Mouse (Mus musculus): Measurements from ENCODE around the gene Arsb. TPM values are rescaled to one million over a fixed set of nuclear protein-coding genes. Genes with fewer than 3 reads are reported as not detected.

Arsb gene
- 10 to 100 TPM; 83.4 to 88.0 TPM for total RNA-seq (2021)

DNA sequence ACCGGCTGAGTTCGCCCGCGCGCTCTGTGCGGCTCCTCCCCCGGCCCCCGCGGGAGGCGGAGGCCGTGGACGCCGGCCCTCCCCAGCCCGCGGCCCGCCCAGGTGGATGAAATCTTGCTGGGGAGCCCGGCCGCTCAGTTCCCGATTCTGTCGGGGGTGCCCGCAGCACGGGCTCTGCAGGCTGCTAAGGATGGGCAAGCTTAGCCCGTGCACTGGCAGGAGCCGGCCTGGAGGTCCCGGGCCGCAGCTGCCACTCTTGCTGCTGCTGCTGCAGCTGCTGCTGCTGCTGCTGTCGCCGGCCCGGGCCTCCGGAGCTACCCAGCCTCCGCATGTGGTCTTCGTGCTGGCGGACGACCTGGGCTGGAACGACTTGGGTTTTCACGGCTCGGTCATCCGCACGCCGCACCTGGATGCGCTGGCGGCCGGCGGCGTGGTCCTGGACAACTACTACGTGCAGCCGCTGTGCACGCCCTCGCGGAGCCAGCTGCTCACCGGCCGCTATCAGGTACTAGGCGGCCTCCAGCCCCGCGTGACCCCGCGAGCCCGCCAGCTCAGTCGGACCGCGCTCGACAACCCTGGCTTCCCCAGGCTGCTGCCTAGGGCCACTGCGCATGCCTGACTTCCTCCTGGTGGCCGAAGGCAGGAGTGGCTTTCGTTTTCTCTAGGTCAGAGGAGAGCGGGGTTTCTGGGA is at the start of gene Arsb:
TSS of gene Arsb (plus strand) at position 43 of the 691 bp plus-strand sequence.
- DNase-seq = peak; percentile 78 to 80

DNA sequence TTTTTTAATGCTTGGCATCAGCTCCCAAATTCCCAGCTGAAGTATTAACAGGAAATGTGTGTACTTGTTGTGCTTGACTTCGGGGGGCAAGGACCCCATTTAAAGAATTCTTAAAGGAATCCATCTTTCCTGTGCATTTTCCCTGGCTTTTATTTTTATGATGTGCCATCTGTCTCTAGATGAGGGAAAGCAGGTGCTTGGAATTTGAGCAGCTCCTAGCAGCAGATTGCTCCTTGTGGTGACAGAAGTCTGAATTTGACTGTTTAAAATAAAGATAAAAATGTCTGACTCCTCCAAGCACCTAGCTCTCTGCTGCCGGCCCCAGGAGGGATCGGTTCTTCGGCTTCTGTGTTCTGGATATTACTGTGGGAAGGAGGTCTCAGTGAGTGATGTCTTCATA is 49.5 kb upstream of the Arsb start:
- DNase-seq = peak; percentile 15 to 18

DNA sequence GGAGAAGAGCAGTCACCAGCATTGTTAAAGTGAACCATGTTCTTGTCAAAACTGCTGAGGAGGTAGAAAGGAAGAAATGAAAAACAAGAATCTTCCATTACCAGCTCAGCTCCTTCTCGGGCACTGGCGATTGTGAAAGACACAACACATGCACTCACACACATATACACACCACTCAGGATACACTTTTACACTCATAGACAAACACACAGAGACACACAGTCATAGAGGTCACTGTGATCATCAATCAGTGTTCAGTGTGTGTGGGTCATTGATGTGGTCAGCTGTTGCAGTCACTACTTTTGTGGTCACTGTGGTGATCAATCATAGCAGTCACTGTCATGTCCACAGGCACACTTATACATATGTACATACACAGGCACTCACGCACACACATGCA is 48.0 kb upstream of the Arsb start:
- no peak for DNase-seq

DNA sequence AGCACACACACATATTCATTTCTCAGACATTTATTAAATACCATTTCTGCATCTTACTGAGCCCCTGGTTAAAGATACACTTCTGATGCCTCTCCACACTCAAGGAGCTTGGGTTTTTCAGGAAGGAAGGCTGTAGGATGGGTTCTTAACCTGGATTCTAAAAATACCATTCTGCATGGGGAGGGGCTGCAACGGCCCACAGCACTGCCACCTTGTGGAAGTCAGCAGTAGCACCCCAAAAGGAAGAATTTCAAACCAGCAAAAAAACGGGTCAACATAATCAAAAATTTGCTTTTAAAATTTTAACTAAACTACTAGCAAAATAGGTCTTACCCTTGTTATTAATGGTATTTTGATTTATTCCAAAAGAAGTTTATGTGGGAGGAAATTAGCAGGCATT is 47.2 kb upstream of the Arsb start:
- DNase-seq = no peak

DNA sequence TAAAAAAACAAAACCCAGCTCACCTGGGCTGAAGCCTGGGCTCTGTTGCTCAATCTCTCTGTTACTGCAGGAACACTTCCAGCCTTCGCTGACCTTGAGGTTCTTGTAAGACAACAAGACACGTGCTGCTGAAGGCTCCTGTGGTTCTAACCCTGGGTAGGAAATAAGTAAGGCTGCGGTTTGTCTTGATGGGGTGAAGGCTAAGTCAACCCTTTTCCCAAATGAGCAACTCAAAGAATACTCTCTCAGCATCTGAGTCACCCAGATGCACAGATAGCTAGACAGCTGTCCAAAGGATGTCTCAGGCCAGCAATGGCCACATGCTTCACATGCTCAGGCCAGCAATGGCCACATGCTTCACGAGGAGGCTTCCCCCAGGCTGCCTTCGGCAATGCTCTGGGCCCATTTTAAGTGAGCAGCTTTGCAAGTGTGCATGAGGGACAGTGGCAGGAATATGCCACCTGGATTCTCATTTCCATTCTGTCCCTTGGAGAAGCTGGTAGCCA is 36.2 kb upstream of the Arsb start:
- DNase-seq = no peak

DNA sequence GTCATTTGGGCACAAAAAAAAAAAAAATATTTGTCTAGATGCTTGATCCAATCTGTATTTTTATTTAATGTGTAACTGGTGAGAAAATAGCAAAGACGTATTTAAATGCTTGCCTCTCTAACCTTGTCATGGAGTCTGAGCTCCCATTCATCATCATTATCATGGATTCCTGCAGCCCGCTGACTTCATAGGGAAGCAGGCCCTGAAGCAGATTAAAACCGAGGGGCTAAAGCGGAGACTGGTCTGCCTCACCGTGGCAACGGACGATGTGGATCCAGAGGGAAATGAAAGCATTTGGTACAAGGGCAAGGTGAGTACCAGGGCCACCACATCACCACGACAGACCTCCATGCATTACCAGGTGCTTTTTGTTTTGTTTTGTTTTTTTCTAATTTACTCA is 27.3 kb upstream of the Arsb start:
- no peak for DNase-seq

DNA sequence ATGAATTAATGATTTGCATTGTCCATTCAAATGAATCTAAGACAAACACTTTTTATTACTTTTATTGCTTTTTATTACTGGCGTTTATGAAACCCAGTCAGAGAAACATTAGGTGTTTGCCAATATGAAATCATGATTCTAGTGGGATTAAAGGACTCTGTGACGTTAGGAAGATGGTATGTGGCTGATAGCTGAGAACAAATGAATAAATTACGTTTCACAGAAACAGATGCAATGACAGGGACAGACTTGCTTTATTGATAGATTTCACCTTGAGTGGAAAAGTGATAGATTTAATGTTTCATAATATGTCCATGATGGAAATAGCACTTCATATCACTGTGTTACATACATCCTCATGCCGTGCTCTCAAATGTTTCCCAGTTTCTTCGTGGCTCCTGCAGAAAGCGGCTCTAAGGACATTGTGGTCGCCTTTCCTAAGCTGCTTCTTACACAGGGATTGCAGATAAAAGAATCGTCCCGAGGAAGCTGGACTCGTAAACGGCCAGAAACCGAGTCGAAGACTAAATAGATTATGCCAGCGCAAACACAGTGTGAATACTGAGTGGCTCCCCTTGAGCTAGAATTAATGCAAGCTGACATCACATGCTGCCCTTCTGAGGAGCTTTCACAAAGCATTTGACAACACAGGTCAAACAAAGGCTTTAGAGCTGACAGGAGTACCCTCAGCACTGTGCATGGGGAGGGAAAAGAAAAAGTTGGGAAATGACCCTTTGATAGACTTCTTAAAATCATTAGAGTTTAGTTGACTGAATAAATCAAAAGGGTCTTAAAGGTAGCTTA is 18.6 kb upstream of the Arsb start:
- no peak for DNase-seq

DNA sequence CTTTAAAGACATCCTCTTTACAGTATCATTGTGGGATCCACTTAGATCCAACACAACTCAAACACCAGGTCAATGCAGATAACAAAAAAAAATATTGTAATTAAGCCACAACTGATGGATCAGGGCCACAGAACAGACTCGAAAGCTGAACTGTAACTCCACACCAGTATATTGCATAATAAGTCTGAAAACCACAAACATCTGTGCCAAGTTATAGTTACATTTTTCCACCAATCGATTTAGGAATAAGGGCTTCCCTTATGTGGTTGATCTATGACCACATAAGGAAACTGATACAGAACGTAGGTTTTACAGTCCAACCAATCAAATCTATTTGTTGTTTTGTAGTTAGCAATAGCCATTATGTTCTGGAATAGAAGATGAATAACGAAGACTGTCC is 16.3 kb upstream of the Arsb start:
- DNase-seq = no peak

DNA sequence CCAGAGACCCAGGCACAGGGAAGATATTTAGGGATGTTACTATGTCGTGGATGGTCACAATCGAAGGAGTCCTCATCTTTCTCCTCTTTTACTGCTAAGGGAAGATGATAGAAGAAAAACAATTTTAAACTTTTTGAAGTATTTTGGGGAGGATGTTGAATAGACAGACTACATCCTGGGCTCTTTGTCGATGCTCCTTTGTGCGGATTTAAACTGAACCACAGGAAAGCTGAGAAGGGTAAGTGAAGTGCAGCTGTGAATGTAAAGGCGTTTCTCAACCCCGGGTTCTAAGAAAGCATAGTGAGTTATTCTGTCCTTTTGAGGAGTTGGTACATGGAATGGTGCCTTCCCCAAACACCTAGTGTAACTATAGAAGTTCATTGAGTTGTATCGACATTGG is 14.8 kb upstream of the Arsb start:
- no peak for DNase-seq

DNA sequence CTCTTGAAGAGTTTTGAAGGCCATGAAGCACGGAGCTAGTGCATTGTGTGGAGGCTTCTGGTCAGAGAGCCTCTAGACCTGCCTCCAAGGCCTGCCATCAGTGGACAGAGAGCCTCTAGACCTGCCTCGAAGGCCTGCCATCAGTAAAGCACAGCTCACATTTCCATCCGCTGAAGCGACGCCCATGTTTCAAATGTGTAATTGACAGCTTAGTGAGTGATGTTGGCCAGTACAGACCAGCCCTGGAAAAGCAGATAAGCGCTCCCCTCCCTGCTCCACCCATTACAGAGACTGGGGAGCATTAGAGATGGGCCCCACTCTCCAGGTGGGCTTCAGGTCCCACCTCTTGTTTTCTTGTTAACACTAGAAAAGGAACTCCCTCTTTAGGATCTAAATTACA is 13.9 kb upstream of the Arsb start:
- no peak for DNase-seq

DNA sequence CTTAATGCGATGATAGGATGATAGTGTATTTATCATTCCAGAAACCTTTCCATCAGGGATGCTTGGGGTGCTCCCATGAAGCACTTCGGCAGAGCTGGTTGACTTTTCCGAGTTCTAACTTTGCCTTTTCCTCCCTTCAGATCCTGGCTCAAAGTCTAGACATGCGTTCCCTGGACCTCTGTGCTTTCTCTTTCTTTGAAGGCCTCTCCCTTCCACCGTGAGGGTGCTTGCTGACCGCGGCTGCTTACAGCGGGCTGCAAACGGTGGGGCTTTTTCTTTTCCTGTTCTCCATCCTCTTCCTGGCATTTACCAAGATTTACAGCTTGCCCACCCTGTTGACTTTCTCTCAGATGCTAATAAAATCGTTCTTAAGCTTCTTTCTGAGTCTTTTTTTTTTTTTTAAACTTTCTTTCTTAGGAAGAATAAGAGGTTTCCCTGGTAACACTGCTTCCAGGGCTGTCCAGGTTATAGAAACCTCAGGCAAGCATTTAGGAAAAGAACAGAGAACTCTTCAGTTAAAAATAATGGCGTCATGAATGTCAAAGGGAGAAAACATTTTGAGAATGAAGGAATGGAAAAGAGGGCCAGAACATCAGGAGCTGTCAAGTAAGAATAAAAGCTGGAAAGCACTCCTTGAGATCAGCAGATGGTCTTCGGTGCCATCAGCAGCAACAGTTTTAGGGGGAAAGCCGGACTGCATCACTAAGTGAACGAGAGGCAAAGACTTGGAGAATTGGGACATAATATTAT is 13.1 kb upstream of the Arsb start:
- DNase-seq = no peak

DNA sequence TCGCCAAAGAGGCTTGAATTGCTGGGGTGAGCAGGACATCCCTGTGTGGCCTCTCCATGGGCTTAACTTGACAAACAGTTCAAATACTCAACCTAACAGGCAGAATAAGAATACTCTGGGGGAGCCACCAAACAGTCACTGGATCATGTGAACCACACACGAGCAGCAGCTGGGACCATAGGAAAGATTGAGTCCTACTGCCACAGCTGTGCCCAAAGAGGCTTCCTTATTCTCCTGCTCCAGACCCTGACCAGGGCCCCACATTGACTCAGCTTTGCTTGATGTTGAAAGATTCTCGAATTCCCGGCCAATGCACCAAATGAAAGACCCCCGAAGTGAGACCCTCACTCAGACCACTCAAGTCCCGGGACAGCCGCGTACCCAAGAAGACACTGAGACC is 9.6 kb upstream of the Arsb start:
- no peak for DNase-seq

DNA sequence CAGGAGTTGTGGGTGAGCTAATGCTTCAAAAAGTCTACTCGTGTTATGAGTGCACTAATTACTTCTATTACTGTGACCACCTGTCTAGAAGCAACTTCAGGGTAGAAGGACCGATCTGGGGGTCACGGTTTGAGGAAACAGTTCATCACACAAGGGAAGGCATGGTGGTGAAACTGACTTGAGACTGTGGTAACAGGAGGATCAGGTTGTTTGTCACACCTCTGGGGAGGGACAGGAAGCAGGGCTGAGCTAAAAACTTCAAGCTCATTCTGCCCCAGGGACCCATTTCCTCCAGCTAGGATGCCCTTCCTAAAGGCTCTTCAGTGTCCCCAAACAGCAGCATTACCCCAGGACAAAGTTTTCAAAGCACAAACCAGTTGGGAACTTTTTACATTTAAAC is 8.6 kb upstream of the Arsb start:
- no peak for DNase-seq

DNA sequence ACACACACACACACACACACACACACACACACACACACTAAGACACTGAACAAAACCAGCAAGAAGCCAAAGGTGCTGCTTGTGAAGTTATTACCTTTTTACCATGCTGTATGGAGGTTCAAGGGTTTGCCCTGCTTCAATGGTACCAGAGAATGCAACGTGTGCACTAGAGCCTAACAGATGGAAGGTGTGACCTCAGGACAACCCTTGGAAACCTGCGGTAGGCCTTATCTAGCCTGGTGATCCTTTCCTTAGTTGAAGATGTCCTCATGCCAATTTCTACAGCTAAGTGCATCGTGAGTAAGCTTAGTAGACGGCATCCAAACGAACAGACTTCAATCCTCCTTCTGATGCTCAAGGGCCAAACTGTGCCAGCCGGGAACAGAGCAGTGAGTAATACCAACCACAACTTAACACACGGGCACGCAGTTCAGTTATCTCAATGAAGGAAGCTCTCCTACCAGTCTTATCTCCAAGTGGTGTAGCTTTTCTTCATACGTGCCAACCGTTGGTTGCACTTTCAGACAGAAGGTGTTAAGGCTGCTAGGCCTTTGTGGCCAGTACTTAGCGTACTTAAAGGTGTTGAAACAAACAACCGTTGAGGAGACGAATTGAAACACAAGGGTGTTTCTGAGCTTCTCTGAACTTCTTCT is 7.0 kb upstream of the Arsb start:
- DNase-seq = no peak

DNA sequence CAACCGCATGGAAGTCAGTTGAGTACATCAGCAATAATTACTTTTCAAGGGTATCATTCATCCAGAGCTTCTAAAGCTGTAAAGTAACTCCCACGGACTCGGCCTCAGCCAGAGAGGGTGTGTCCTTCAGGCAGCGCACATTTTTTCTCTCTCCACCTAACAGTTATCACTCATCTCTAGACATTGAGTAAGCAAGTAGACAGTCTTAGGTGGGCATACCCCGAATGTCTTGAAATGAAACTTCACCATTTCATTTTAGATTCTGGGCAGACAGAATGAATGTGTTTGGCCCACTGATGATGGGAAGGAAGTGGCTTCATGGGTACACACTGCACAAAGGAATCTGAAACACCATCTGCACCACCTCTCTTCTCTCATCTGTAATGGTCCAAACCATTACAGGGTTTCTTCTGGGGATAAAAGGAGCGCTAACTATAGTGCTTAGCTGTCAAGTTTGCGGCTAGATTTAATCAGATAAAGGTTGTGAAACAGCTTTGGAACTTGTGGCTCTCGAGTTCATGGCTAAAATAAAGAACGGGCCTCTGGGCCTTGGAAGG is 321 bp upstream of the Arsb start:
- no peak for DNase-seq

DNA sequence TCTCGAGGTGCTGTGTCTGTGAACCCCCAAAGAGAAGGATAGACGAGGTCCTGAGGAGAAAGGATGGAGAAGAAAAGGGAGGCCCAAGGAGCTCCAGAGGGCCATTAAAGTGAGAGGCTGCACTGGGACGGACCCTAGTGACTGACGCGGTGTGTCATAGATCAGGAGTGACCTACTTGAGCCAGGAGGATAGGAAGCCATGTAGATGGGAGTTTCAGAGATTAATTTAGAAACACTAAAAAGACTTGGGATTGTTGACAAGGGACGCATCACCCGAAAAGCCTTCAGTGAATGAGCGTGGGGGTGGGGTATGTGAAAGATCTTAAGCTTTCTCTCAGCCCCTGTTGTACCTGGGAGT is 828 bp downstream of the Arsb start:
- no peak for DNase-seq

DNA sequence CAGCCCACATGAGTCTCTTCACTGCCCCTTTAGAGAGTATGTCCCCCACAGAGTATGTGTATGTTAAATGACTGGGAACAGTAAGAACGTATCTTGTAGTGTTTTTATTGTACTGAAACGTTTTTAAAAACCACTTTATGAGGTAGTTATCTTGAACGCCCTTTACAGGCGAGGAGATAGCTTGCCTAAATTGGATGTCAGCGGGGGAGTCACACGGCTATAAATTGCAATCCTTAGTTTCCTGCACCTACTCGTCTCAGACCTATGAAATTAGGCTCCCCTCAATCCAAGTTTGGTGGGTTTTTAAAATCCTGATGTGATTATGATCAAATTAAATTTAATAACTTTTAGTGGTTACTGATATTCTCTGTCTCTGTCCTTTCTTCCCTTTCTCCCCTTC is 1.4 kb downstream of the Arsb start:
- no peak for DNase-seq

DNA sequence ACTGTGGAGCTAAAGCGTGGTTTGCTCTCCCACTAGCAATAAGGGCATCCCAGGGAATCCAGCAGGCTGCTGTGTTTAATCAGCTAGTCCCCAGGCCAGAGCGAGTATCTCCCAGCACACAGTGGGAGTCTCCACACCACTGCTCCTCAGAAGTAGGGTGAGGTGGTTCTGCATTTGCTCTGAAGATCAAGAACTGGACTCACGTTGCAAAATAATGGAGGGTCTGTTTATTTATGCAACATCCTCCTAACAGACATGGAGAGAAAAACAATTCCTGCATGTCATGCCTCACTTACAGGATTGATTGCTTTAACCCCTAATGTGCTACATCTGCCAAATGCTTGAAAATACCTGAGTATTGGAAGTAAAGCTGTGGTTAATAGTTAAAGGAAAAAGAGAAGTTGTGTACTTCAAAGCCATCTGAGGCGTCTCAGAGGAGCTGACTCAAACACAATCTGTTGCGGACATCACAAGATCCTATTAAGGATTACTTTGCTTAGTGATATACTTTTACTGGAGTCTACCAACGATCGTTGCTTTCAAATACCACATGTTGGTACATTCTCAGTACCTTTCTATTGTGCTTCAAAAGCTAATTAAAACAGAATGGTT is 2.4 kb downstream of the Arsb start:
- no peak for DNase-seq

DNA sequence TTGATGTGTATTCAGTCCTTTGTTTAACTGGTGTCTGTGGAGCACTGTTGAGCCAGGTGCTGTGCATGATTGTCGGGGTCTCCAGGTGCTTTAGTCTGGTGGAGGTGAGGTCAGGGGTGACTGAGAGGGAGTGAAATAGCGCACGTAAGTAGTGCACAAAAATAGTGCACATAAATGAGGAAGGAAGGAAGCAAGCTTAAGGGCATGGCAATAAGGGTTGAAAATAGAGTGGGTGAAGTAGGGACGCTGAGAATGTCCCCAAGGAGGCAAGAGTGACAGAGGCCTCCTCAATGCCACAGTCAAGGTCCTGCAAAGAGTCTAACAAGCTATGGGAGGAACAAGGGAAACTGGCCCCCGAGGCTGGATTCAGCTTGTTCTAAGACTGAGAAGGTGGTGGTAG is 11.4 kb downstream of the Arsb start:
- DNase-seq = no peak

DNA sequence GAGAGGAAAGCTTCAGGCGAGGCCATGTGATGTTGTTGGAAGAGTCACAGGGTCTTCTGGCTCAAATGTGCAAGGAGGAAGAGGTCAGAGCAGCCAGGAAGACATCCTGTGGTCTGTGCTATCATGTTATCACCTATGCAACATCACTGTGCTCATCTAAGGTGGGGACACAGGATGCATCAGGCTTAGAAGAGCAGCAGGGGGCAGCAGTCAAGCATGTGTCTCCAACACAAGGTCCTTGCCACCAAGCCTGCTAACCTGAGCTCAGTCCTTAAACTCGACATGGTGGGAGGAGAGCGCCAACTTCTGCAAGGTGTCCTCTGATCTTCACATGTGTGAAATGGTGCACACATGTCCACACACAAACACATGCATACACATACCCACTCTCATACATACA is 13.9 kb downstream of the Arsb start:
- DNase-seq = no peak

DNA sequence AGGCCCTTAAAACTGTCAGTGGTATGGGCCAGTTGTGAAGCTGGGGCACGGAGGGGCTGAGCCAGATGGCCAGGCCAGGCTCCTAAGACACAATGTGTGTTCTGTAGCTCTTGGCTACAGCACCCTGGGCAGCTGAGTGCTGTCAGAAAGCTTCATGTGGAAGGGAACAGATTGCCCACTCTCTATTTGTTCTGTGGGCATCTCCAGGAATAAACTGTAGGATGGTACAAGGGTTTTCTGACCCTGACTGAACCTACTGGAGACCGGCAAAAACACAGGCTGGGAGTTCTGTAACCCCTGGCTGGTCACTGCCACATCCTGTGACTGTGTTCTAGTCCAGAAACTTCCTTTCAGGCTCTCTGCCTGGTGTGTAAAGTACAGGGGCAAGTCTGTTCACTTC is 14.6 kb downstream of the Arsb start:
- DNase-seq = peak in 1 of 2 experiments; percentile 54

DNA sequence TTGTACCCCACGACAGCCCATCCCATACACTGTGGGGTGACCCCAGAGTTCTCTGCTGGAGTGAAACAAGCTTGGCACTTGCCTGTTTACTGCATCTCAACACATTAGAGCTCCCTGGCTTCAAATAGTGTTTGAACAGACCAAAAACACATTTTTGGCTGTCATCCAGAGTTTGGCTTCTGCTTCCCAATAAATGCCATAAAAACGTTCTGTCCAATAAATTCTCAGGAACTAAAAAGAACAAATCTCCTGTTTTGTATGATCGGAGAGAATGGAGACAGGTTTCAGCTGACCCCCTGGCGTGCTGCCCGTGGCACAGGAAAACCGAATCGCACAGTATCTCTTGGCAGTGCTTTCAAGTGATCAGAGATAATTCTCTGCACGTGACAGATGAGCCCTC is 16.2 kb downstream of the Arsb start:
- DNase-seq = peak in 1 of 2 experiments; percentile 47

Measured in layer of hippocampus, postnatal 36 days (tissue).